Mouse (Mus musculus) intestine, embryonic 15.5 days (tissue): ENCODE data around the gene Arhgap36. TPM values are rescaled to one million over a fixed set of nuclear protein-coding genes. Genes with fewer than 3 reads are reported as not detected.

Experiments used
- ATAC-seq: fragments of 200-750 bp; cut with Nextera tagmentation; 2 replicates; pipeline ENCODE4 v1.8.0; 2017; ENCODE audit warnings: moderate TSS enrichment, moderate library complexity
- H3K27ac ChIP-seq: fragments of 300-500 bp; sonication (generic); 2 replicates; pipeline ENCODE4 v1.5.1; 2015; ENCODE audit warnings: mild to moderate bottlenecking, inconsistent platforms
- H3K27me3 ChIP-seq: fragments of 300-500 bp; sonication (generic); replicated peaks from 2 replicates; pipeline ENCODE4 v1.6.1; 2015; ENCODE audit warnings: inconsistent platforms
- H3K36me3 ChIP-seq: fragments of 300-500 bp; sonication (generic); 2 replicates; pipeline ENCODE4 v1.6.1; 2015; ENCODE audit warnings: inconsistent platforms
- H3K4me1 ChIP-seq: fragments of 300-500 bp; sonication (generic); replicated peaks from 2 replicates; pipeline ENCODE4 v1.6.1; 2015; ENCODE audit warnings: inconsistent platforms
- H3K4me2 ChIP-seq: fragments of 300-500 bp; sonication (generic); replicated peaks from 2 replicates; pipeline ENCODE4 v1.6.1; 2015; ENCODE audit warnings: mild to moderate bottlenecking, inconsistent platforms
- H3K4me3 ChIP-seq: fragments of 300-500 bp; sonication (generic); replicated peaks from 2 replicates; pipeline ENCODE4 v1.5.1; 2015; ENCODE audit warnings: inconsistent platforms
- H3K9ac ChIP-seq: fragments of 300-500 bp; sonication (generic); 2 replicates; pipeline ENCODE4 v1.6.1; 2015; ENCODE audit warnings: inconsistent platforms
- H3K9me3 ChIP-seq: fragments of 300-500 bp; sonication (generic); 2 replicates; pipeline ENCODE4 v1.6.1; 2016; ENCODE audit warnings: inconsistent platforms
- WGBS: fragments of 180-500 bp; shearing (Covaris S2); methylation state at CpG from one replicate; pipeline ENCODE4 v1.1.7; 2015; 5-methylcytosine and 5-hydroxymethylcytosine counted together
- polyA plus RNA-seq: library from polyadenylated mRNA; unstranded; fragments of >200 nt; fragmentation: Nextera tagmentation; extraction: Ambion mirVana; gene quantifications from 2 replicates; pipeline ENCODE4 v1.2.1, GENCODE M21; 2015

Arhgap36 gene
- polyA plus RNA-seq = 1.5 and 2.3 TPM in 2 replicates

DNA sequence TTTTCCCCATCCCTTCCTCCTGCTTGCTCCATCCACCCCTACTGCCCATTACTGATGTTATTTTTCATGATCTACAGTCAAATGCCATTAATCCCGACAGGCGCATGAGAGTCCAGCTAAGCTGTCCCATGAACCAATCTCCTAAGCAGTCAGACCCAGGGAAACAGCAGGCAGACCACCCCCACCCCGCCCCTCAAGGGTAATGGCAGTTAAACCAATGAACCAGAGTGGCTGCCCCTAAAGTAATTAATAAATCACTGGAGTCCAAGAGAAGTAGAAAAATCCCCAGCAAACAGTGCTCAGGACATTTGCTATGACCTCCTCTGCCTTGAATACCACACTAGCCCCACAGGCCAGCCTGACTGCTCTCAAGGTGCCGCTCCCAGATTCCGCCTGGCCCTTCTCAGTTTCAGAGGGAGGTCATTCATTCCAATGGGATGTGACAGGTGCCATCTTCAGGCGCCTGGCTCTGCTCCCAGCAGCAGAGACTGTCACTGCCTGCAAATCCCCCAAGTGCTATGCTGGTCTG, at the start of gene Arhgap36:
TSS of gene Arhgap36 (plus strand) at position 504 of the 529 bp plus-strand sequence.
- H3K4me3 ChIP-seq = no peak within 1 kb of the TSS
- no peak within 1 kb of the TSS for H3K27ac ChIP-seq
- no peaks in the 10 kb centered on the region for H3K9me3 ChIP-seq
- ATAC-seq = no peak
- no peak within 1 kb of the TSS for H3K4me2 ChIP-seq
- H3K4me1 ChIP-seq = no peaks in the 10 kb centered on the region
- H3K36me3 ChIP-seq = no peaks in the 10 kb centered on the region
- H3K9ac ChIP-seq = no peak within 1 kb of the TSS
- WGBS = 60% methylated on average over 6 of the region's 6 CpGs
- H3K27me3 ChIP-seq = no peaks in the 10 kb centered on the region

DNA sequence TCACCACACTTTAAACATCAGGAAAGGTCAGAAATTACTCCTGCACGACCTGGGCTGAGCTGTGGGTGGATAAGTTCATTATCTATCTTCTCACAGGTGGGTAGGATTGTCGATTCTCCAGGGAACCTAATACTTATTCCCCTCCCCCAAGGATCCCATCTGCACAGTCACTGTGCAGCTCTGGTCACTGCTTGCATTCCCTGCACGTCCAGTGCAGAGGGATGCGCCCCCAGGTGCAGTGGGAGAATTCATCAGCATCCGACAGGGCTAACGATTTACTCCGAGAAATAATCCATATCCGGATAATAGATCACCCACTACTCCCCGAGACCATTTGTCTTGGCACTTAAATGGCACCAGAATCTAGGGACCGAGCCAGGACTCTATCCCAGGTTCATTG, 6.0 kb upstream of the Arhgap36 start:
- no peaks in the 10 kb centered on the region for H3K9me3 ChIP-seq
- no peaks in the 10 kb centered on the region for H3K4me1 ChIP-seq
- no peaks in the 10 kb centered on the region for H3K36me3 ChIP-seq
- H3K9ac ChIP-seq = no peak overlapping the region
- no peak for ATAC-seq
- H3K27me3 ChIP-seq = no peaks in the 10 kb centered on the region
- H3K27ac ChIP-seq = no peak overlapping the region
- 68% methylated on average over 10 of the region's 10 CpGs for WGBS
- H3K4me2 ChIP-seq = no peak overlapping the region
- H3K4me3 ChIP-seq = no peak overlapping the region

DNA sequence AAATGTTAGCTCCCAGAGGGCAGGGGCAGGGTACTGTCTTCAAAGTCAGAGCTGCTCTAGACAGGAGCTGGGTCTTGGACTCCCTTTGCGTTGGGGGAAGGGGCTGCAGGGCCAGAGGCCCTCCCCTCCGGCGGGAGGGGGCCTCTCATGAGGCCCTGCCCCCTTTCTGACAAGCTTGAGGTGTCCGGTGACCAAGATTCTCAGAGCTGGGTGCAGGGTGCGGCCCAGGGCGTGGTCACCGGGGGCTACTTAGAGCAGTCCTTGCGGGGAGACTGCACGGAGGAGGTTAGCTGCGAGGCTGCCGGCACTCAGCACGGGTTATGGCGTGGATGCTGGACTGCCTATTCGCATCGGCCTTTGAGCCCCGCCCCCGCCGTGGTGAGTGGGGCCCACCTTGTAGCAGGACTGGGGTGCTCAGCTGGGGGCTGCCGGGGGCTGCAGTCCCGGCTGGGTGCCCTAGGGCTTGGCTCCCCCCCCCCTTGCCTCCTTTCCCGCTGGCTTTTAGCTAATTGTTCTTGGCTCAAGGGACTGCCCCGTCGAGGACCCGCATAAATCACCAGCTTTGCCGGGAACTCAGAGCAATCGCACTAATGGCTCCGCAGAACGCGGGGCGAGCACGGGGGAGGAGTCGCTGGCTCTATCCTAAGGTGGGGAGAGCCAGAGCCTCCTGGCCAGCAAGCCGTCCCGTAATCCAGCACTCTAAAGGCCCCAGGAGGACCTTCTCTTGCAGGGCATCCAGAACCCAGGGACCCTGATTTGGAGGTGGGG, 6.7 kb downstream of the Arhgap36 start:
- ATAC-seq = peak; percentile 75
- H3K4me3 ChIP-seq = peak overlapping the region; percentile 29
- no peak overlapping the region for H3K9ac ChIP-seq
- no peaks in the 10 kb centered on the region for H3K27me3 ChIP-seq
- WGBS = 14% methylated on average over 32 of the region's 34 CpGs
- H3K36me3 ChIP-seq = no peaks in the 10 kb centered on the region
- H3K9me3 ChIP-seq = no peaks in the 10 kb centered on the region
- no peak overlapping the region for H3K27ac ChIP-seq
- peak overlapping the region; percentile 67 for H3K4me2 ChIP-seq
- H3K4me1 ChIP-seq = no peaks in the 10 kb centered on the region

DNA sequence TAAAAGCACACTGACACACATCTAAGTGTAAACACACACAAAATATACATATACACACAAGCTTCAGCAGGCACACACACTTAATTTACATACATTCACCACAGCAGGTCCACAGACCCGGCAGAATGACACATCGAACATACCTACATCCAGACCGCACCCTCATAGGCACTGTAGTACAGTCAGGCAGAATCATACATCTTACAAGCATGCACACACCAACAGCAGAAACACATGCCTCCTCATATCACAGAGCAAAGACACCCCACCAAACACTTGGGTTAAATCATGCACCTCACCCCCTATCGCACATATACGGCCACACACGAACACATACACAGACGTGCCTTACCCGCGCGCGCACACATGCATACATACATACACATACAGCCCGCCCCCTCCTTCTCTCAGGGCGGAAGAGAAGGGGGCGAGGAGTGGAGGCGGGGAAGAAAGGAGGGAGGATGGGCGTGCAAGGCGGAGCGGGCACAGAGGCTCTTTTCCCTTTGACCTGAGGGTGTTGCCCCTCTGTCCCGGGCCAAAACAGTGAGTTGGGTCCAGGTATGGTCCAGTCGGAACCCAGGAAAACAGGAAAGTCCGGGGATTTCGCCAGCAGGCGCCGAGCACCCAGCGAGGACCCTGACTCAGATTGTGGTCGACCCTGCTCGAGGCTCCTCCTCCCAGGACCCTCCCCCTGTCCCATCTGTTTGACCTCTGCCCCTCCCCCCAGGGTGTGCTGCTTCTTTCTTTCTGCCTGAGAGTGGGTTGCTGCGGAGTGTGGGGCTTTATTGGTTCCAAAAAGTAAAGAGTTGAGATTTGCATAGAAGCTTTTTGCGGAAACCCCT, 16.4 kb downstream of the Arhgap36 start:
- peak; percentile 39 for ATAC-seq

DNA sequence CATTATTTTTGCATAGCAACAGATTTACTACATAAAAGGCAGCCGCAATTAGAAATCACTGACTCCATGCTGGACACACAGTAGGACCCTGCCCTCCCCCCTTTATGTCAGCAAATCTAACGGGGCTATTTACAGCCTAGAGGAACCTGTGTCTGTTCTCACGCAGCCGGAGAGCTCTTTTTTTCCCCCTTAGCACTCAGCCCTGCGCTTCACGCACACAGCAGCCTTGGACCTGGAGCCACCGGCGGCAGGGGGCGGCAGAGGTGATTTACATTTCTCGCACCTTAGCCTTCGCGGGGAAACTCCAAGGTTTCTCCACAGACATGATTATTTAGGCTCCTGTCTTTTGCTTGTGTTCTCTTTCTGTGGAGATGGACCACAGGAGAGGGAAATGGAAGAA, 17.1 kb downstream of the Arhgap36 start:
- H3K27me3 ChIP-seq = 0 out of 2 replicates have a peak, but pooled peaks cover 2% of the 10 kb centered on the region
- H3K4me1 ChIP-seq = no peaks in the 10 kb centered on the region
- peak overlapping the region; percentile 65 for H3K4me2 ChIP-seq
- no peak overlapping the region for H3K9ac ChIP-seq
- no peaks in the 10 kb centered on the region for H3K9me3 ChIP-seq
- peak overlapping the region; percentile 23 for H3K4me3 ChIP-seq
- ATAC-seq = peak; percentile 28; the same call in 1 of the 2 replicates
- H3K27ac ChIP-seq = no peak overlapping the region
- 19% methylated on average over 12 of the region's 12 CpGs for WGBS
- no peaks in the 10 kb centered on the region for H3K36me3 ChIP-seq

More for the DNA sequence above, 16.4 kb downstream of the Arhgap36 start:
- Histone ChIP-seq H3K27me3 (0 out of 2 replicates have a peak, but pooled peaks cover 2% of the 10 kb centered on the region), H3K4me1 (no peaks in the 10 kb centered on the region), H3K27ac (no peak overlapping the region), H3K9me3 (no peaks in the 10 kb centered on the region), H3K4me2 (peak overlapping the region; percentile 65), H3K4me3 (peak overlapping the region; percentile 23), H3K9ac (no peak overlapping the region), H3K36me3 (no peaks in the 10 kb centered on the region)
- 29% methylated on average over 26 of the region's 29 CpGs for WGBS

DNA sequence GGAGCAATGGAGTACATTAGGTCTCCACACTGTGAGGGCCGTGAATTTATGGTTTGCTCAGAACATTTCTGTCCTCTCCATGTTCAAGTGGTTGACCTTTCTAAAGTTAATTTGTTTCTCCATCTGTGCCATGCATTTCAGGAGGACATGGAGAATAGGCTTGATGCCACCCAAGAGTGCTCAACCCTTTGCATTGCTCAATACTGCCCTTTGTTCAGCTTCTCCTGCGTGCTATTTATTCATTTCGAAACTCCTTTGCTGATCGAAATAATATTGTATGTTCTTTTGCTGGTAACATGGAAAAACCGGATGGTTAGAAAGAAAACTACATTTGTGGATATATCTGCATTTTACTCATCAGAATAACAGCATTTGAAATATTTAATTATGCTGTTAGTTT, 25.4 kb downstream of the Arhgap36 start:
- Histone ChIP-seq H3K4me1 (no peaks in the 10 kb centered on the region), H3K36me3 (no peaks in the 10 kb centered on the region), H3K27ac (no peak overlapping the region), H3K9me3 (no peaks in the 10 kb centered on the region), H3K9ac (no peak overlapping the region), H3K4me2 (no peak overlapping the region), H3K27me3 (peaks cover 13% of the 10 kb centered on the region), H3K4me3 (no peak overlapping the region)
- 81% methylated on average over 5 of the region's 5 CpGs for WGBS
- ATAC-seq = no peak

DNA sequence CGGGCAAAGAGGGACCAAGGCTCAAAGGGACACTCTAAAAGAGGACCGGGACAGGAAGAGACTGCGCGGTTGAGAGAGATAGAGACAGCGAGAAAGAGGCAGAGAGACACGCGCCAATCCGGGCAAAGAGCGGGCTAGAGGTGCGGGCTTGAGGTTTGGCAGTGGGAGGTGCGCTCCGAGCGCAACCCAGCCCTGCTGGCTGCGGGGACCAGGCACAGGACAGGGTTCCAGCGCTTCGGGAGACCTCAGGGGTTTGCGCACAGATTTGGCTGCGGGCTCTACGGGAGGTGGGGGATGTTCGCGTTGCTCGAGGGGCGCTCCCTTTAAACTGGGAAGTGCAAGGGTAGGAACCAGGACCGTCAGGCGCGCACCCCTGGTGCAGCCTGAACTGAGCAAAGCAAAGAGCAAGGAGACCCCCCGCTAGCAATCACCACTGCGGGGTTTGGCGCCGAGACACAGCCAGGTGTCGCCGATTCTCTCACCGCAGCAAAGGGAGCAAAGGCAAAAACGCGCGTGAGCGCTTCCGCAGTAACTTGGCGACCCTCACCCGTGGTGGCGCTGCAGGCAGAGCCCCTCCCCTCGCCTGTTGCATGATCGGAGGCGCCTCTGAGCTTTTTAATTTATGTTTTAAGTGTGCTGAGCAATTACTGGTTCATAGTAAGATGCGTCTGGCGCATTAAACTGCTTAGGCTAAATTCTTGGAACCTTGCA, 30.1 kb downstream of the Arhgap36 start:
- no peak overlapping the region for H3K27ac ChIP-seq
- 18% methylated on average over 46 of the region's 46 CpGs for WGBS
- no peak for ATAC-seq
- no peaks in the 10 kb centered on the region for H3K9me3 ChIP-seq
- H3K4me2 ChIP-seq = peak overlapping the region; percentile 60
- peaks cover 18% of the 10 kb centered on the region for H3K27me3 ChIP-seq
- peak overlapping the region; percentile 25 for H3K4me3 ChIP-seq
- no peaks in the 10 kb centered on the region for H3K36me3 ChIP-seq
- H3K9ac ChIP-seq = no peak overlapping the region
- H3K4me1 ChIP-seq = no peaks in the 10 kb centered on the region

Other genes starting within 250 kb of the Arhgap36 start
- gene Enox2, start 175.7 kb upstream of the Arhgap36 start, polyA plus RNA-seq = 7.3 and 8.6 TPM in 2 replicates
- gene Olfr1320, start 208.4 kb downstream of the Arhgap36 start, polyA plus RNA-seq = not detected in 2 replicates